Mouse (Mus musculus): ENCODE results near the gene Rab3gap2. TPM values are rescaled to one million over a fixed set of nuclear protein-coding genes. Genes with fewer than 3 reads are reported as not detected.

Rab3gap2 gene
- polyA plus RNA-seq (2016; fragmentation: Nextera tagmentation; extraction: Ambion mirVana), result 20.6 and 21.3 TPM in 2 replicates

DNA sequence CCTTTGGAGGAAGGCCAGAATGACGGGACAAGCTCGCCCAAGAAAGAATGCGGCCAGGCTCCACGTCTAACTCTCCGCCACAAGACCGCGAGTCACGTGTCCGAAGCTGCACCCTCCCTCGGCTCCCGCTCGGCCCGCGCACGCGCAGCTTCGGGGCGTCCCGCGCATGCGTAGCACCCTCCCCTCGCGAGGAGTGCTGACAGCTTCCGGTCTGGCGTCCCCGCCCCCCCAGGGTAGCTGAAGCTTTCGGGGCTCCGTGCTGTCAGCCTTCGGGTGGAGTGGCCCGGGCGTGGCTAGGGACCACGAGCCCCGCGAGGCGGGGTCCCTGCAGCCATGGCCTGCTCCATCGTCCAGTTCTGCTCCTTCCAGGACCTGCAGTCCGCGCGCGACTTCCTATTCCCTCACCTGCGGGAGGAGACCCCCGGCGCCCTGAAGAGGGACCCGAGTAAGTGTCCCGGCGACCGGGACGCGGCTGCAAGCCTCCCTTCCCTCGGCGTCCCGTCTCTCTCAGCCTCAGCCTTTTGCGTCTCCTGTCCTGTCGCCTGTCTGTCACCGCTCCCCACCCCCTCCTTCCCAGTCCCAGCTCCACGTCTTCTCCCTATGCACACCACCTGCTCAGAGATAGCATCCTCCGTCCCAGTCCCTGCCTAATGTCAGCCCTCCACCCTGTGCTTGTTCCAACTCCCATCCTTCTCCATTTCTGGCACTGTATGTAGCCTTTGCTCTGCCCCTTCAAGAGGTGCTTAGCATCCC, at the start of gene Rab3gap2:
TSS of gene Rab3gap2 (plus strand) at position 209 of the 753 bp plus-strand sequence.
- H3K27me3 ChIP-seq (replicated peaks; ENCODE audit: low read depth, poor library complexity, severe bottlenecking), result no peaks in the 10 kb centered on the region
- H3K4me3 ChIP-seq, result peak within 1 kb of the TSS; percentile 89
- under 1% methylated on average over 57 of the region's 57 CpGs for WGBS
- peak within 1 kb of the TSS; percentile 88 for H3K27ac ChIP-seq (replicated peaks)
- no peaks in the 10 kb centered on the region for H3K9me3 ChIP-seq
- peak; percentile 99 for DNase-seq (ENCODE audit: low spot score)
- H3K4me1 ChIP-seq, result peaks cover 26% of the 10 kb centered on the region
- H3K36me3 ChIP-seq (replicated peaks), result peaks cover 4% of the 10 kb centered on the region; the same call in 1 of the 2 replicates

DNA sequence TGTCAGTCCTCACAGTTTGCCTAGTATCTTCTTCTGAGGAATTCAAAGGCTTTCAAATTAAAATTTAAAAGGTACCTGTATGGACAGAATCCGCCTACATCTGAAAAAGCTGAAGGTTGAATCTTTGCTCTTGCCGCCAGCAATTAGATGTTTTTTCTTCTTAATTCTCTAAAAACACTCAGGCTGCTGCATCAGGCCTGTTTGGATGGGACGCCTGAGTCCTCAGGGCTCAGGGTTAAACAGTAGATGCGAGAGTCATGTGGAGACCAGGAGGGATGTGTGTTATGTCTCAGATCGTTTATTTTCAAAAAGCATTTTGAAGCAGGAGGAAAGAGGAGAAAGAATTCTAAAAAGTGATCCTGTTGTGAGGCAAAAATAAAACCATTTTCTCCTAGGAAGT, 30.3 kb upstream of the Rab3gap2 start:
- no peak overlapping the region for H3K4me3 ChIP-seq
- no peaks in the 10 kb centered on the region for H3K36me3 ChIP-seq (replicated peaks)
- no peak overlapping the region for H3K27ac ChIP-seq (replicated peaks)
- 89% methylated on average over 5 of the region's 5 CpGs for WGBS
- no peaks in the 10 kb centered on the region for H3K9me3 ChIP-seq
- DNase-seq (ENCODE audit: low spot score), result no peak
- no peaks in the 10 kb centered on the region for H3K4me1 ChIP-seq
- no peaks in the 10 kb centered on the region for H3K27me3 ChIP-seq (replicated peaks; ENCODE audit: low read depth, poor library complexity, severe bottlenecking)

DNA sequence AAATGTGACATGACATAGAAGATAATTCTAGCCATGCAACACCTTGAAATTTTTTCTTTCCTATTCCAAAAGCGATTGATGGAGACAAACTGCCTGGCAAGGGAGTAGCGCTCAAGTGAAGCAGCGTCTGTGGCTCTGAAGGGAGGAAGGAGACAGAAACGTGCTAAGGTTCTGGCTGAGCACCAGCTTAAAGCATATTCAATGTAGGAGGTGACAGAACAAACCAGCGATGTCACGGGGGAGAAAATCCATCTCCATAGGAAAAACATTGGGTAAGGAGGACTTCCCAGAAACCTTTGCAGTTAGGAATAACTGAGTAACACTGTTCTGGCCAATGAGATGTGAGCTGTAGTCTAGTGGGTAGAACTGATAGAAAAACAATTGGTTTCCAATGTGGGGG, 26.1 kb upstream of the Rab3gap2 start:
- no peak overlapping the region for H3K4me3 ChIP-seq
- H3K36me3 ChIP-seq (replicated peaks), result no peaks in the 10 kb centered on the region
- no peak for DNase-seq (ENCODE audit: low spot score)
- H3K4me1 ChIP-seq, result no peaks in the 10 kb centered on the region
- H3K9me3 ChIP-seq, result no peaks in the 10 kb centered on the region
- no peaks in the 10 kb centered on the region for H3K27me3 ChIP-seq (replicated peaks; ENCODE audit: low read depth, poor library complexity, severe bottlenecking)
- H3K27ac ChIP-seq (replicated peaks), result no peak overlapping the region
- WGBS, result 83% methylated on average over 6 of the region's 6 CpGs

DNA sequence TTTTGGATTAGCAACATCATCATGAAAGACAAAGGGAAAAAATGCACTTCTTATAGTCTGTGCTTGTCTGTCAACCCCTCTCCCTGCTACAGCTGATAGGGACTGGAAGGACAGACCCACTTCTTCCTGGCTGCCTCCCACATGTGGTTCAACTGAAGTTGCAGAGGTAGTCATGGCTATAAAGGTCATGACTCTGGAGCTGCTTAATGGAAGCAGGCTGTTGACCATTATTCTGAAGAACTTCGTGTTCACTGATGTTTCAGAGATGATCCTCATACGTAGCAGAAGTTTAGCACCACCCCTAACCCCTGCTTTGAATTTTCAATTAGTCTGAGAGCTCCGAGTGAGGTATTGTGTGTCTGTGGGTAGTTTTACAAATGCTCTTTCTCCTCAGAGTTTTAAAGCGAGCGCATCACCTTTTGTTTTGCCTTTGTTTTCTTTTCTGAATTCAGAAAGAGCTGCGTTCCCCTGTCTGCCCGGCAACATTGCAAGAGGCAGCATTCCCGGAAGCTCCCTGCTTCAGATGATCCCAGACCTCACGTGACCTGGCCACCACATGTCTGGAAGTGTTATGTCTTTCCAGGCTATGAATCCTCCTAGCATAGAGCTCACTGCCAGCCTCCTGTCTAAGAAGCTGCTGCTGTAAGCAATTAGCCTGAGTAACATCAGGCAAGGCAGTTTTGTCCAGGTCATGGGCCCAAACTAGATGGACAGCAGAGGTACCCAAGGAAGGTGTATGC, 20.2 kb upstream of the Rab3gap2 start:
- peaks cover 11% of the 10 kb centered on the region for H3K4me1 ChIP-seq
- H3K27me3 ChIP-seq (replicated peaks; ENCODE audit: low read depth, poor library complexity, severe bottlenecking), result no peaks in the 10 kb centered on the region
- H3K9me3 ChIP-seq, result no peaks in the 10 kb centered on the region
- no peaks in the 10 kb centered on the region for H3K36me3 ChIP-seq (replicated peaks)
- 0 out of 2 replicates have a peak overlapping the region, but pooled peaks have one; percentile 21 for H3K4me3 ChIP-seq
- DNase-seq (ENCODE audit: low spot score), result peak; percentile 65
- peak overlapping the region; percentile 61 for H3K27ac ChIP-seq (replicated peaks)
- WGBS, result 34% methylated on average over 9 of the region's 9 CpGs

DNA sequence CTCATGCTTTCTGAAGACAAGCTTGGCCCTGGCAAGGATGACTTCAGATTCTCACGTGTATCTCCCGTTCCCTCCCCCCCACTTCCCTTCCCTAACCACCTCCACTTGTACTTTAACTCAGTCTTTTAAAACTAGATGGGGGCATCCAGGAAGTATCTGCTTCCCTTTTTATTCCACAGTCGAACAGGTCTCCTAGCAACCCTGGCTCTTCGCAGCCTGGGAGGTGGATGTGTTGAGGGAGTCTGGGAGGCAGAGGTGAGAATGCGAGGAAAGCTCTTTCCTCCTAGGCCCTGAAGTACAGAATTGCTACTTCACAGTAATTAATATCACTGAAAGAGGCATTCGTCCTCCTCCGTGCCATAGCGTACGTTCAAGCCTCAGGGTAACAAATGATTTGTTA, 18.4 kb upstream of the Rab3gap2 start:
- no peak for DNase-seq (ENCODE audit: low spot score)
- H3K9me3 ChIP-seq, result no peaks in the 10 kb centered on the region
- H3K27me3 ChIP-seq (replicated peaks; ENCODE audit: low read depth, poor library complexity, severe bottlenecking), result no peaks in the 10 kb centered on the region
- no peak overlapping the region for H3K27ac ChIP-seq (replicated peaks)
- H3K4me1 ChIP-seq, result peaks cover 11% of the 10 kb centered on the region
- 76% methylated on average over 9 of the region's 9 CpGs for WGBS
- no peaks in the 10 kb centered on the region for H3K36me3 ChIP-seq (replicated peaks)
- no peak overlapping the region for H3K4me3 ChIP-seq

DNA sequence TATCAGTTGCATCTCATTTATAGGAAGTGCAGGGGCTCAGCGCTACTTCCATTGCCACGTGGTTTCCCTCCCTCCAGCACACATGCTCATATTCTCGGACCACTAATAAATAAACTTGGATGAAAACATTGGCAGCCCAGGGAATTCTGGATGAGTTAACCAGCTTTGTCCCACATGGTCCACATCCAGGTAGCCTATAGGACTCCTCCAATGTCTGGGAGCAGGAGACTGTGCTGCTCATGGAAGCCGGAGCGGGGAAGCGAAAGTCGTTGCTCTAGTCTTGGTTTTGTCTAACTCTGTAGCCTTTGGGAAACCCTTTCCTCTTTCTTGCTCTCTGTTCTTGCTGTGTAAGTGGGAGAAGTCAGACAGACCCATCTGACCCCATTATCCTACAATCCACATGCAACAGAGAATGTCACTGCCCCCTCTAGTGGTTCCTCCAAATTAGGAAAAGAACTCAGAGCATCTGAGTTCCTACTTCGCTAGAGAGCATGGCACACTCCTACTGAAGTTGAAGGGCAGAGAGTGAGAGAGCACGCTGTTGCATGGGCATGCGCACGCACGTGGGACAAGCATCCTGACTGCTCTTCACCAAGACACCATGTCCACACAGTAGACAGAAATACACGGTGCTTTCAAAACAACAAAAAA, 16.7 kb upstream of the Rab3gap2 start:
- Histone ChIP-seq H3K27me3 (replicated peaks; ENCODE audit: low read depth, poor library complexity, severe bottlenecking) (no peaks in the 10 kb centered on the region), H3K4me3 (no peak overlapping the region), H3K36me3 (replicated peaks) (no peaks in the 10 kb centered on the region), H3K27ac (replicated peaks) (no peak overlapping the region), H3K4me1 (peaks cover 11% of the 10 kb centered on the region), H3K9me3 (no peaks in the 10 kb centered on the region)
- 67% methylated on average over 13 of the region's 13 CpGs for WGBS
- peak; percentile 14 for DNase-seq (ENCODE audit: low spot score)

DNA sequence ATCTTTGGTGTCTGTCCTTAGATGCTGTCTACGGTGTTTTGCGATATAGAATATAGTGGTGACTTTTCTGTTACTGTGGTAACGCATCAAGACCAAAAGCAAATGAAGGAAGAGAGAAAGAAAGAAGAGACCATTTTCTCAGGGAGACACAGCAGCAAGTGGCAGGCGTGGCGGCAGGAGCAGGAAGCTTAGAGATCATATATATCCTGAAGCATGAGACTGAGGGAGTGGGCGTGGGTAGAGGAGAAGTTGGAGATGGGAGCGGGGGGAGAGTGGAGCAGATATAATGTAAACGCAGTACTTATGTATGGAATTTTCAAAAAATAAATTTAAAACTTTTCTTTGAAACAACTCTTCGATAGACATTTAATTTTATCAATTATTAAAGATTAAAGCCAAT, 14.0 kb upstream of the Rab3gap2 start:
- Histone ChIP-seq H3K27ac (replicated peaks) (no peak overlapping the region), H3K36me3 (replicated peaks) (no peaks in the 10 kb centered on the region), H3K27me3 (replicated peaks; ENCODE audit: low read depth, poor library complexity, severe bottlenecking) (no peaks in the 10 kb centered on the region), H3K9me3 (no peaks in the 10 kb centered on the region), H3K4me1 (0 out of 2 replicates have a peak, but pooled peaks cover 2% of the 10 kb centered on the region), H3K4me3 (no peak overlapping the region)
- 91% methylated on average over 9 of the region's 9 CpGs for WGBS
- no peak for DNase-seq (ENCODE audit: low spot score)

DNA sequence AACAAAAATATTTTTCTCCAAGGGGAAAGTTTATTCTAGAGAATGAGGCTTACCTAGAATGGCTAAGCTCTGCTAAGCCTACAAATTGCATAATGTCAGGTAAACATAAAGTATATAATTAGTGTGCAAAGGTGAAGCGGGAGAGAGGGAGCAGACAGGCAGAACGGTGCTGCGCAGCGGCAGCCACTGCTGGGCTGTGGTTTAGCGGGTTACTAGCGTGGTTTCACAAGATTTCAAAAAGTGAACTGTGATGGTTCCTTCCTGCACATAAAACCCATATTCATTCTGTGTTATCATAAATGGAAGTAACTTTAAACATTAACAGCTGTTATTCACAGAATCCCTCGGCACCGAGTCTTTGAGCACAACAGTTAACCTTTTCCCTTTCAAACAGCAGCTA, 11.8 kb upstream of the Rab3gap2 start:
- Histone ChIP-seq H3K36me3 (replicated peaks) (no peaks in the 10 kb centered on the region), H3K9me3 (no peaks in the 10 kb centered on the region), H3K27me3 (replicated peaks; ENCODE audit: low read depth, poor library complexity, severe bottlenecking) (no peaks in the 10 kb centered on the region), H3K4me3 (no peak overlapping the region), H3K27ac (replicated peaks) (no peak overlapping the region), H3K4me1 (0 out of 2 replicates have a peak, but pooled peaks cover 2% of the 10 kb centered on the region)
- 87% methylated on average over 8 of the region's 8 CpGs for WGBS
- no peak for DNase-seq (ENCODE audit: low spot score)

DNA sequence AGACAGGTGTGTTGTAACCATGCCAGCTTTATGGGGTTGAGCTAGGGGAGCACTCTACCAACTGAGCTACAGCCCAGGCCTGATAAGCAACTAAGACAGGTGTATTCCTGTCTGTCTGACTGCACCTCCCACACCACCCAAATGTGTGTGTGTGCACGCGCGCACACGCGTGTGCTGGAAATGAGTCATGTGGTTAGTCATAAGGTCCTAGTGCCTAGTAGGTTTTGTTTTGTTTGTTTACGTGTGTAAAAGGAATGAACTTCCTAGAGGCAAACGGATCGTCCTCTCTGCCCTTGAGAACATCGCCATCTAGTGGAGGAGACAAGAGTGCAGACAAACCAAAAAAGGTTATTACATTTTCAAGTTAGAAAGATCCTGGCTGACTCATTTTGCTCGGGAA, 10.4 kb upstream of the Rab3gap2 start:
- no peak overlapping the region for H3K4me3 ChIP-seq
- H3K36me3 ChIP-seq (replicated peaks), result no peaks in the 10 kb centered on the region
- no peaks in the 10 kb centered on the region for H3K9me3 ChIP-seq
- DNase-seq (ENCODE audit: low spot score), result peak; percentile 40
- H3K4me1 ChIP-seq, result no peaks in the 10 kb centered on the region
- WGBS, result 17% methylated on average over 10 of the region's 10 CpGs
- H3K27me3 ChIP-seq (replicated peaks; ENCODE audit: low read depth, poor library complexity, severe bottlenecking), result no peaks in the 10 kb centered on the region
- no peak overlapping the region for H3K27ac ChIP-seq (replicated peaks)

DNA sequence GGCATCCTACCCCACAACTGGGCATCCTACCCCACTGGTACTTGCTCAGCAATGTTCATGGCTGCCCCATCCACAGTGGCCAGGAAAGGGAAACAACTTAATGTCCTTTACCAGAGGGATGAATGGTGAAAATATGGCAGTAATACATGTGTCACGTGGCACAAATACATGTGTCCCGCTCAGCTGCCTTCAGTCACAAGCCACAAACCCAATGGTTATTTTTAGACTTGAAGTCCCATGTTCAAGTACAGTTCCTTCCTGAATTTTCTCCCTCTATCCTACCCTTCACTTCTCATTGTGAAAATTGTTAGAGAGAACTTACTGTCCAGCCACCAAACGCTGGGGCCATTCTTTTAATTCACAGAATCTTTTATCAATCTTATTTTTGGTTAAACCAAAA, 7.6 kb upstream of the Rab3gap2 start:
- DNase-seq (ENCODE audit: low spot score), result no peak
- Histone ChIP-seq H3K27me3 (replicated peaks; ENCODE audit: low read depth, poor library complexity, severe bottlenecking) (no peaks in the 10 kb centered on the region), H3K9me3 (no peaks in the 10 kb centered on the region), H3K27ac (replicated peaks) (no peak overlapping the region), H3K36me3 (replicated peaks) (no peaks in the 10 kb centered on the region), H3K4me3 (no peak overlapping the region), H3K4me1 (peaks cover 6% of the 10 kb centered on the region)
- 80% methylated on average over 3 of the region's 3 CpGs for WGBS

DNA sequence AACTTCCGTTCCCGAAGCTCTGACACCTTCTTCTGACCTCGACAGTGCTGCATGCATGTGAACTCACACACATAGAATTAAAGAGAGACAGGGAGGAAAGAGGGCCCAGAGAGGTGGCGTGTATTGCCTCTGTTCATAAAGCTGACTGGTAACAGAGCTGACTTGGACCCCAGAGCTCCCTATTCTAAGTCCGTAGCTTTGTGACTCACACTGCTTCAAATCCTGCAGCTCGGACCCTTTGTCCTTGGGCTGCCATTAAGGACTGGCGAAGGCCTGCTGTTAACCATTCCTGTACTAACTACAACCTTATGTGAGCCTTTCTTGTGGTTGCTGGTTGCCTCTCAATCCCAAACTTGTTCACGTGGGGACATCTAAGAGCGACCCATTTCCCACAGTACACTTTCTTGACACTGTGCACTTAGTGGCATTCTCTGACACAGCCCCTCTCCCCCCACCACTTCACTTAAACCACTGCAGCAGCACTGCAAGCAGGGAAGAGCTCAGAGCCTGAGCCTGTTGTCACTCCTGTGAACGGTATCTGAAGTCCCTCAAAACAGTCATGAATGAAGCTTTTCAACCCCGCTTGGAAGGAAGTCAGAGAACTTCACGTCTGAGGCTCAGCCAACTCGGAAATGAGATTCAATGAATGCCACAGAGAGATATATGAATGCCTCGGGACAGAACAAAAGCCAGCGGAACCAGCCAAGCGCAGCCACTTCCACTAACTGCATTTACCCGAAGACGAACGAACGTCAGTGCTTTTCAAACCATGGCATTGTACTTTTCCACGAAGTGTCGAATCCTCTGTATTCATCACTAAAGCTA, 3.1 kb upstream of the Rab3gap2 start:
- Histone ChIP-seq H3K4me3 (no peak overlapping the region), H3K9me3 (no peaks in the 10 kb centered on the region), H3K27ac (replicated peaks) (peak overlapping the region; percentile 35; the same call in 1 of the 2 replicates), H3K4me1 (peaks cover 26% of the 10 kb centered on the region), H3K27me3 (replicated peaks; ENCODE audit: low read depth, poor library complexity, severe bottlenecking) (no peaks in the 10 kb centered on the region), H3K36me3 (replicated peaks) (no peaks in the 10 kb centered on the region)
- 58% methylated on average over 22 of the region's 22 CpGs for WGBS
- no peak for DNase-seq (ENCODE audit: low spot score)

DNA sequence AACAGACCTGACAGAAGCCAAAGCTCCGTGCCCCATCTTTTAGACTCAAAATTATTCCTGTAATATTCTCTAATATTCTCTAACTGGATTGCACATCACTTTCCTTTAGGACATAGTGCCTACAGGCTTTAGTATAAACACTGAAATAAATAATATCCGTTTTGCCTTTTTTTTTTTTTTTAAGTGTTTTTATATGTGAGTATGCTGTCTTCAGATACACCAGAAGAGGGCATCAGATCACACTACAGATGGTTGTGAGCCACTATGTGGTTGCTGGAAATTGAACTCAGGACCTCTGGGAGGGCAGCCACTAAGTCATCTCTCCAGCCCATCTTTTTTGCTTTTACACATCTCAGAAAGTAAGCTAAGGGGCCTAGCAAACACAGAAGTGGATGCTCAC, 1.9 kb upstream of the Rab3gap2 start:
- Histone ChIP-seq H3K27ac (replicated peaks) (no peak overlapping the region), H3K9me3 (no peaks in the 10 kb centered on the region), H3K27me3 (replicated peaks; ENCODE audit: low read depth, poor library complexity, severe bottlenecking) (no peaks in the 10 kb centered on the region), H3K4me3 (no peak overlapping the region), H3K36me3 (replicated peaks) (no peaks in the 10 kb centered on the region), H3K4me1 (peaks cover 26% of the 10 kb centered on the region)
- DNase-seq (ENCODE audit: low spot score), result no peak
- WGBS, result 83% methylated on average over 2 of the region's 2 CpGs

All from embryonic facial prominence, embryonic 10.5 days (tissue).